Mouse (Mus musculus): ENCODE data around the gene Zfp60. TPM values are rescaled to one million over a fixed set of nuclear protein-coding genes. Genes with fewer than 3 reads are reported as not detected.

Gene Zfp60
- polyA plus RNA-seq, 1 experiment = 4.5 TPM

DNA sequence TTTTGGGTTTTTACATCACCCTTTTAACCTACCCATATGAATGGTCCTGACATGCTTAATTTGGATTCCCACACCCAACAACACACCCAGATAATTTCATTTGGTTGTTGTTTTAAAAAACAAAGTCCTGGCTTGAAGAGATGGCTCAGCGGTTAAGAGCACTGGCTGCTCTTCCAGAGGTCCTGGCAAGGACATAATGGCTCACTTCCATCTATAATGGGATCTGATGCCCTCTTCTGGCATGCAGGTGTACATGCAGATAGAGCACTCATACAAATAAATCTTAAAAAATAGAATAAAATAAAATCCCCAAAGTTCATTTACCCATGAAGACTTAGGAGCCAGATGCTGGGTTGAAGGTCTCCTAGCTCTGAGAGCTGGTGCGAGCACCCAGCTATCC lies 69.9 kb downstream of the Zfp60 start:
- Histone ChIP-seq H3K27ac (ENCODE audit: control insufficient read depth, insufficient read depth, low read depth, low read length, poor library complexity) (no peak overlapping the region), H3K4me1 (ENCODE audit: control insufficient read depth, insufficient read depth, low read length) (no peaks in the 10 kb centered on the region), H3K4me3 (replicated peaks; ENCODE audit: control insufficient read depth, low read depth, low read length) (no peak overlapping the region)
- TF ChIP-seq CTCF (IDR thresholded peaks at IDR 0.05; ENCODE audit: control insufficient read depth, insufficient read depth, low read length) = no peak
- TF ChIP-seq POLR2A (IDR thresholded peaks at IDR 0.05; ENCODE audit: borderline replicate concordance, control insufficient read depth, low read depth, low read length) = no peak
- 51% methylated on average over 2 of the region's 2 CpGs for WGBS

DNA sequence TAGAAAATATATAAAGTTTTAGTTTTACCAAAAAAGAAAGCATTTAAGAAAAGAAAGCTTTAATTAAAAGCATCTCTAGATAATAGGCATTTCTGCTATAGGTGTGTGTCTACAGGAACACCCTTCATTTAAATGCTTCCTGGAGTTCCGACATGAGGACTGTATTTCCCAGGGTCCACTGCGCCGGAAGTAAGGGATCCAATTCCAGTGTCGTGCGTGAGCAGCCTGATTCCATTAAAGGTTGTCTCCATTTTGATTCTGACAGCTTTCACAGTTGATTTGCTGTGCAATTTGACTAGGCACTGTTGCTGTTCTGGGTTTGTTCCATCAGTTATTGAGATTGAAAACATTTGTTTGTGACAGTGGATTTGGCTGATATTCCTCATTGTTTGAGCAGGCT lies 71.8 kb downstream of the Zfp60 start:
- Histone ChIP-seq H3K27ac (ENCODE audit: control insufficient read depth, insufficient read depth, low read depth, low read length, poor library complexity) (no peak overlapping the region), H3K4me3 (replicated peaks; ENCODE audit: control insufficient read depth, low read depth, low read length) (no peak overlapping the region), H3K4me1 (ENCODE audit: control insufficient read depth, insufficient read depth, low read length) (no peaks in the 10 kb centered on the region)
- 86% methylated on average over 5 of the region's 5 CpGs for WGBS
- no peak for TF ChIP-seq CTCF (IDR thresholded peaks at IDR 0.05; ENCODE audit: control insufficient read depth, insufficient read depth, low read length)
- TF ChIP-seq POLR2A (IDR thresholded peaks at IDR 0.05; ENCODE audit: borderline replicate concordance, control insufficient read depth, low read depth, low read length) = no peak

Other genes starting within 250 kb of the Zfp60 start
- gene Sertad1, start 244.5 kb upstream of the Zfp60 start, polyA plus RNA-seq (2011; ENCODE audit: insufficient read depth, insufficient read length, low replicate concordance, missing spikeins) = 20.9 and 33.8 TPM in 2 replicates
- 0.79 and 3.4 TPM in 2 replicates for gene Prx, start 232.1 kb upstream of the Zfp60 start, polyA plus RNA-seq (2011; ENCODE audit: insufficient read depth, insufficient read length, low replicate concordance, missing spikeins)
- gene Hipk4, start 208.1 kb upstream of the Zfp60 start, polyA plus RNA-seq (2011; ENCODE audit: insufficient read depth, insufficient read length, low replicate concordance, missing spikeins) = 0.45 and 0.77 TPM in 2 replicates
- 27.9 and 52.2 TPM in 2 replicates for gene Pld3, start 178.2 kb upstream of the Zfp60 start, polyA plus RNA-seq (2011; ENCODE audit: insufficient read depth, insufficient read length, low replicate concordance, missing spikeins)
- 8.1 and 19.0 TPM in 2 replicates for gene 2310022A10Rik, start 178.2 kb upstream of the Zfp60 start, polyA plus RNA-seq (2011; ENCODE audit: insufficient read depth, insufficient read length, low replicate concordance, missing spikeins)
- 44.5 and 71.2 TPM in 2 replicates for gene Akt2, start 139.8 kb upstream of the Zfp60 start, polyA plus RNA-seq (2011; ENCODE audit: insufficient read depth, insufficient read length, low replicate concordance, missing spikeins)
- gene Ttc9b, start 77.5 kb upstream of the Zfp60 start, polyA plus RNA-seq (2011; ENCODE audit: insufficient read depth, insufficient read length, low replicate concordance, missing spikeins) = not detected in 2 replicates
- gene Map3k10, start 56.8 kb upstream of the Zfp60 start, polyA plus RNA-seq (2011; ENCODE audit: insufficient read depth, insufficient read length, low replicate concordance, missing spikeins) = 3.8 and 6.5 TPM in 2 replicates
- gene Zfp607b, start 42.0 kb upstream of the Zfp60 start, polyA plus RNA-seq (2011; ENCODE audit: insufficient read depth, insufficient read length, low replicate concordance, missing spikeins) = 1.2 and 4.2 TPM in 2 replicates
- 2.0 and 3.8 TPM in 2 replicates for gene Zfp626, start 75.8 kb downstream of the Zfp60 start, polyA plus RNA-seq (2011; ENCODE audit: insufficient read depth, insufficient read length, low replicate concordance, missing spikeins)
- 0.95 and 1.2 TPM in 2 replicates for gene Zfp59, start 107.2 kb downstream of the Zfp60 start, polyA plus RNA-seq (2011; ENCODE audit: insufficient read depth, insufficient read length, low replicate concordance, missing spikeins)
- 0.40 and 2.3 TPM in 2 replicates for gene Zfp607a, start 126.1 kb downstream of the Zfp60 start, polyA plus RNA-seq (2011; ENCODE audit: insufficient read depth, insufficient read length, low replicate concordance, missing spikeins)
- 0.57 and 5.4 TPM in 2 replicates for gene Zfp974, start 198.1 kb downstream of the Zfp60 start, polyA plus RNA-seq (2011; ENCODE audit: insufficient read depth, insufficient read length, low replicate concordance, missing spikeins)
- 3.2 and 6.0 TPM in 2 replicates for gene Zfp780b, start 247.8 kb downstream of the Zfp60 start, polyA plus RNA-seq (2011; ENCODE audit: insufficient read depth, insufficient read length, low replicate concordance, missing spikeins)